Mouse (Mus musculus) embryonic facial prominence, embryonic 11.5 days (tissue): ENCODE results near the gene Hnrnpr. TPM values are rescaled to one million over a fixed set of nuclear protein-coding genes. Genes with fewer than 3 reads are reported as not detected.

Experiments
- ATAC-seq: fragments of 200-750 bp; cut with Nextera tagmentation; replicated peaks from 2 replicates; pipeline ENCODE4 v1.8.0; 2017; ENCODE audit warnings: low read depth; ENCODE audit not compliant: insufficient number of reproducible peaks, low FRiP score, low TSS enrichment
- DNase-seq: peaks from one replicate; pipeline ENCODE4 v3.0.0-alpha.2; 2015; ENCODE audit warnings: low spot score
- H3K27ac ChIP-seq: fragments of 300-500 bp; sonication (generic); replicated peaks from 2 replicates; pipeline ENCODE4 v1.5.1; 2014; ENCODE audit warnings: mild to moderate bottlenecking, low read depth, low read length, control low read depth
- H3K27me3 ChIP-seq: fragments of 300-500 bp; sonication (generic); 2 replicates; pipeline ENCODE4 v1.6.1; 2014; ENCODE audit warnings: mild to moderate bottlenecking, low read length, moderate library complexity, mixed read lengths; ENCODE audit not compliant: control insufficient read depth, insufficient read depth
- H3K36me3 ChIP-seq: fragments of 300-500 bp; sonication (generic); replicated peaks from 2 replicates; pipeline ENCODE4 v1.6.1; 2014; ENCODE audit warnings: low read depth, mild to moderate bottlenecking, low read length, moderate library complexity, mixed read lengths; ENCODE audit not compliant: control insufficient read depth, insufficient read depth
- H3K4me1 ChIP-seq: fragments of 300-500 bp; sonication (generic); 2 replicates; pipeline ENCODE4 v1.6.1; 2014; ENCODE audit warnings: low read length, mixed read lengths; ENCODE audit not compliant: control insufficient read depth, insufficient read depth
- H3K4me2 ChIP-seq: fragments of 300-500 bp; sonication (generic); 2 replicates; pipeline ENCODE4 v1.6.1; 2014; ENCODE audit warnings: low read depth, mild to moderate bottlenecking, control low read depth, low read length, moderate library complexity
- H3K4me3 ChIP-seq: fragments of 300-500 bp; sonication (generic); 2 replicates; pipeline ENCODE4 v1.5.1; 2014; ENCODE audit warnings: low read depth, low read length, control low read depth
- H3K9ac ChIP-seq: fragments of 300-500 bp; sonication (generic); replicated peaks from 2 replicates; pipeline ENCODE4 v1.6.1; 2014; ENCODE audit warnings: mild to moderate bottlenecking, control low read depth, low read length
- H3K9me3 ChIP-seq: fragments of 300-500 bp; sonication (generic); replicated peaks from 2 replicates; pipeline ENCODE4 v1.6.1; 2016; ENCODE audit warnings: mild to moderate bottlenecking, low read length, inconsistent platforms, mixed read lengths; ENCODE audit not compliant: control insufficient read depth
- WGBS: fragments of 180-500 bp; shearing (Covaris S2); extraction: QIAGEN DNeasy Blood & Tissue Kit; methylation state at CpG from one replicate; pipeline ENCODE4 v1.1.7; 2014; 5-methylcytosine and 5-hydroxymethylcytosine counted together
- polyA plus RNA-seq: library from polyadenylated mRNA; unstranded; fragments of >200 nt; fragmentation: Nextera tagmentation; extraction: Ambion mirVana; gene quantifications from 2 replicates; pipeline ENCODE4 v1.2.1, GENCODE M21; 2014

Gene Hnrnpr
- polyA plus RNA-seq, 1 experiment from 2014 or later, result 203 TPM

DNA sequence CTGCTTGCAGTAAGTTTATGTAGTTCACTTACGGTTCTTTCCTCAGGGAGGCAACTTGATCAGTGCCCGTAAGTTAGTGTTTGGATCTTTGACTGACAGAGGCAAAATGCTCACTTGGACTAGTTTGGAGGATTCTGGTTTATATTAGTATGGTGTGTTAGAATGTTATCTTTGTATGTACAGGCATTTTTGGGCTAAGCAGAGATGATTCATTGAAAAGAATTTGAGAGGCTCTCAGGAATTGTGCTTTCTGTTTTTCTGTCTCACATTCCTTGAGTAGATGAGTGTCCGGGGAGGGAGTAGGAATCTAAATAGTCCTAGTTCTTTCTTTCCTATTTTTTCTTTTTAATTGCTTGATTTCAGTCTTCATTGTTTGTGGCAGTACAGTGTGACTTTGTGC is 22.4 kb downstream of the Hnrnpr start:
- Histone ChIP-seq H3K27me3 (no peaks in the 10 kb centered on the region), H3K4me3 (no peak overlapping the region), H3K9me3 (no peaks in the 10 kb centered on the region), H3K9ac (no peak overlapping the region), H3K27ac (no peak overlapping the region), H3K36me3 (peaks cover 15% of the 10 kb centered on the region), H3K4me1 (no peaks in the 10 kb centered on the region), H3K4me2 (no peak overlapping the region)
- ATAC-seq, result no peak
- no peak for DNase-seq
- WGBS, result 85% methylated on average over 3 of the region's 3 CpGs

DNA sequence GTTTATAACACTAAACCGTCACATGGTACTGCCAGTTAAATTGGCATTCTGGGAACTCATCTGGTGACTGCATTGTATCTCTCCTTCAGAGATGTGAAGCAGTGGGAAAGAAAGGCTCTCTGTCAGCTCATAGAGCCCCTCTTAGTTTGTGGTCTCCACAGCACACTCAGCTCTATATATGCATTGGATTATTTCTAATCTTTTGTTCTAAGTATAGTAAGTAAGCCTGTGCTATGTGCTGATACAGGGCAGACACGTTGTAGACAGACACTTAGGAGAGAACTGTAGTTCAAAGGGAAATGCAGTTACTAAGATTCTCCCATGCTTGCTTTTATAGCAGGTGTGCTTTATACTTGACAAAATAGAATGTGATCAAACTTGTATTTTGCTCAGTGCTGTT is 24.3 kb downstream of the Hnrnpr start:
- H3K4me3 ChIP-seq, result no peak overlapping the region
- no peaks in the 10 kb centered on the region for H3K9me3 ChIP-seq
- peaks cover 15% of the 10 kb centered on the region for H3K36me3 ChIP-seq
- no peaks in the 10 kb centered on the region for H3K27me3 ChIP-seq
- no peak overlapping the region for H3K9ac ChIP-seq
- no peaks in the 10 kb centered on the region for H3K4me1 ChIP-seq
- H3K4me2 ChIP-seq, result no peak overlapping the region
- DNase-seq (no peak), ATAC-seq (no peak)
- 87% methylated on average over 2 of the region's 2 CpGs for WGBS
- H3K27ac ChIP-seq, result no peak overlapping the region

DNA sequence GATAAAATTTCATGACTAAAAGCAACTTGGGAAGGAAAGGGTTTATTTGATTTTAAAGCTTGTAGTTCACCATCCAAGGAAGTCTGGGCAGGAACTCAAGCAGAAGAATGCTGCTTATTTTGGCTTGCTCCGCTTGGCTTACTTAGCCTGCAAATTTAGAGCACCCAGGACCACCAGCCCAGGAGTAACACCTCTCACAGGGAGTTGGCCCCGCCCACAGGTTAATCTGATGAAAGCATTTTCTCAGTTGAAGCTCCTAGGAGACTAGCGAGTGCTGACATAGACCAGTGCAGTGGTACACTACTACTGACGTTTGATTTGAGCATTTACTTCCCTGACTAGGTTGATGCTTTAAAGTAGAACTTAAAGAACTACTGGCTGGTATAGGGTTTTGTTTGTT is 26.4 kb downstream of the Hnrnpr start:
- Histone ChIP-seq H3K9ac (no peak overlapping the region), H3K4me1 (no peaks in the 10 kb centered on the region), H3K27me3 (no peaks in the 10 kb centered on the region), H3K4me2 (no peak overlapping the region), H3K27ac (no peak overlapping the region), H3K36me3 (peaks cover 11% of the 10 kb centered on the region), H3K4me3 (no peak overlapping the region), H3K9me3 (no peaks in the 10 kb centered on the region)
- WGBS, result 74% methylated on average over 4 of the region's 4 CpGs
- no peak for DNase-seq
- ATAC-seq, result no peak

GRCm38 (mm10) chr4:136349616-136350015 is 38.9 kb downstream of the Hnrnpr start:
- no peaks in the 10 kb centered on the region for H3K4me1 ChIP-seq
- no peaks in the 10 kb centered on the region for H3K27me3 ChIP-seq
- no peaks in the 10 kb centered on the region for H3K9me3 ChIP-seq
- H3K9ac ChIP-seq, result no peak overlapping the region
- H3K4me3 ChIP-seq, result no peak overlapping the region
- 93% methylated on average over 6 of the region's 6 CpGs for WGBS
- no peak overlapping the region for H3K4me2 ChIP-seq
- DNase-seq (no peak), ATAC-seq (no peak)
- H3K36me3 ChIP-seq, result peaks cover 8% of the 10 kb centered on the region
- H3K27ac ChIP-seq, result no peak overlapping the region

GRCm38 (mm10) chr4:136357026-136357425 is 46.3 kb downstream of the Hnrnpr start:
- Histone ChIP-seq H3K4me2 (no peak overlapping the region), H3K36me3 (peaks cover 11% of the 10 kb centered on the region), H3K27ac (no peak overlapping the region), H3K4me1 (no peaks in the 10 kb centered on the region), H3K9ac (no peak overlapping the region), H3K27me3 (no peaks in the 10 kb centered on the region), H3K4me3 (no peak overlapping the region), H3K9me3 (no peaks in the 10 kb centered on the region)
- ATAC-seq (no peak), DNase-seq (no peak)
- WGBS, result 81% methylated on average over 6 of the region's 6 CpGs

DNA sequence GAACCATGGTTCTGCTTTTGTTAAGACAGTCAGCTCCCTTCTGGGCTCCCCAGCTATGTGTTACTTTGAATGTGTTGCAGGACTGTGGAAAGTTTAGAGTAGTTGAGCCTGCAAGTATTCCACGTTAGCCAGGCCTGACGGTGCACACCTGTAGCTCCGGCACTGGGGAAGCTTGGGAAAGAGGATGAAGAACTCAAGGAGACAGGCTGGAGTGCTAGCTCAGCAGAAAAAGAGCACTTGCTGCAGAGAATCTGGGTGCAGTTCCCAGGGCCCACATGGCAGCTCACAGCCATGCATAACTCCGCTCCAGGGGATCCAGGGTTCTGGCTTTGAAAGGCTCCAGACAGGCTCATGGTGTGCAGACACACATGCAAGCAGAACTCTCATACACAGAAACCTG is 46.7 kb downstream of the Hnrnpr start:
- DNase-seq, result no peak
- H3K36me3 ChIP-seq, result peaks cover 11% of the 10 kb centered on the region
- whole genome bisulfite sequencing, result 95% methylated on average over 4 of the region's 4 CpGs

DNA sequence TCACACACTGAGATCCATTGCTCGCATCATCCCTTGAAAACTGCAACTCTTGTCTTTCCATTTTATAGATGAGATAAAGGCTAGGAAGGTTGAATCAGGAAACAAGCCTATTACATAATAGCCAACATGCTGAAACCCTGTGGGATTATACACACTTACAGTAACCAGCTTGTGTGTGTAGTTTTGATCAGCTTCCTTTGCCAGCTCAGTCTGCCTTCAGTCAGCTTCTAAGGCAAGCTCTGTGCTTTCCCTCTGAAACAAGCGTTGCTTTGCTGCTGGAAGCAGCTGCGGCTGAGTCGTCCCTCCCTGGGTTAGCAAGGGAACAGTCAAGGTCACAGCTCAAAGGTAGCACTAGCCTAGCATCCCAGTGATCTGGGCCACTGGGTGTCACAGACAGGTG is 57.1 kb downstream of the Hnrnpr start:
- ATAC-seq (no peak), DNase-seq (no peak)
- Histone ChIP-seq H3K36me3 (no peaks in the 10 kb centered on the region), H3K9me3 (no peaks in the 10 kb centered on the region), H3K4me2 (no peak overlapping the region), H3K27me3 (no peaks in the 10 kb centered on the region), H3K4me3 (no peak overlapping the region), H3K9ac (no peak overlapping the region), H3K4me1 (no peaks in the 10 kb centered on the region), H3K27ac (no peak overlapping the region)
- WGBS, result 72% methylated on average over 4 of the region's 4 CpGs

More for the DNA sequence above, 46.7 kb downstream of the Hnrnpr start:
- Histone ChIP-seq H3K9ac (no peak overlapping the region), H3K4me1 (no peaks in the 10 kb centered on the region), H3K4me3 (no peak overlapping the region), H3K9me3 (no peaks in the 10 kb centered on the region), H3K27ac (no peak overlapping the region), H3K27me3 (no peaks in the 10 kb centered on the region), H3K4me2 (no peak overlapping the region)
- no peak for ATAC-seq

DNA sequence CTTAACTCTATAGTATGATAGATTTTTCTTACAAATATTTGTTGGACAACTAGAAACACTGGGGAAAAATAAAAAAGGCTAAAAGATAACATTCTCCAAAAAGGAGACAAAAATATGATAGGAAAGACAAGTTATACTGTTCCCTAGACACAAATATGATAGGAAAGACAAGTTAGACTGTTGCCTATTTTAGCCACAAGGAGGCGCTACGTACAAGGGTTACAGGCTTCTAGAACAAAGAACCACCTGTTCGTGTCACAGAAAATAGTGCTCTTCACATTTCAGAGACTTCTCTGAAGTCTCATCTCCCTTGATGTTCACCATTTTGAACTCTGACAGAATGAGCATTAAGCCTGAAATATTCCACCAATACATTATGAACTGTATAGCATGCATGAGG is 59.0 kb downstream of the Hnrnpr start:
- H3K27me3 ChIP-seq, result no peaks in the 10 kb centered on the region
- H3K4me3 ChIP-seq, result no peak overlapping the region
- no peaks in the 10 kb centered on the region for H3K9me3 ChIP-seq
- H3K9ac ChIP-seq, result no peak overlapping the region
- no peaks in the 10 kb centered on the region for H3K4me1 ChIP-seq
- H3K27ac ChIP-seq, result no peak overlapping the region
- peak; percentile 87 for DNase-seq
- no peak for ATAC-seq
- H3K36me3 ChIP-seq, result no peaks in the 10 kb centered on the region
- WGBS, result 4% methylated on average over 3 of the region's 3 CpGs
- no peak overlapping the region for H3K4me2 ChIP-seq
